Mouse (Mus musculus) naive thymus-derived CD4-positive, alpha-beta T cell, adult 5 months (primary cell): ENCODE measurements around the gene Zfy1. TPM values are rescaled to one million over a fixed set of nuclear protein-coding genes. Genes with fewer than 3 reads are reported as not detected.

Source experiments
- polyA plus RNA-seq: library from polyadenylated mRNA; unstranded; fragments of 100-300 nt; shearing (Covaris generic); gene quantifications from one replicate; pipeline ENCODE4 v1.2.1, GENCODE M21; 2017

Gene Zfy1
- polyA plus RNA-seq: not detected

GRCm38 (mm10) chrY:797309-797708, at the start of gene Zfy1:
Zfy1 (minus strand) TSS chrY:797409.

GRCm38 (mm10) chrY:818396-818795, 21.2 kb upstream of the Zfy1 start, which contains the start of gene Uba1y:
Uba1y (plus strand) TSS chrY:818649.

Other genes starting within 250 kb of the Zfy1 start
- gene Uba1y, start 21.2 kb upstream of the Zfy1 start, polyA plus RNA-seq: not detected
- 28.1 TPM for gene Kdm5d, start 100.4 kb upstream of the Zfy1 start, polyA plus RNA-seq
- gene Eif2s3y, start 213.1 kb upstream of the Zfy1 start, polyA plus RNA-seq: 163 TPM